Mouse (Mus musculus) myocyte (in vitro differentiated cells): ENCODE data around the gene Zfp868.
"Not testable (repeated sequence)": the region's sequence is repeated elsewhere in the genome, so short reads cannot be mapped to it uniquely, and the experiment has no call there.

Experiments
- CEBPB ChIP-seq: IDR thresholded peaks from 2 replicates; pipeline ENCODE4 v1.6.1; 2011; ENCODE audit warnings: mild to moderate bottlenecking, moderate library complexity; ENCODE audit not compliant: poor library complexity, insufficient read depth, severe bottlenecking
- E2F4 ChIP-seq: IDR thresholded peaks from one replicate; pipeline ENCODE4 v1.6.1; 2011; ENCODE audit warnings: mild to moderate bottlenecking, control low read depth, moderate library complexity; ENCODE audit not compliant: insufficient read depth
- MAX ChIP-seq: IDR thresholded peaks from one replicate; pipeline ENCODE4 v1.6.1; 2011; ENCODE audit warnings: low read depth, mild to moderate bottlenecking, control low read depth
- MYOG ChIP-seq, 3 experiments: IDR thresholded peaks; one replicate each; pipeline ENCODE4 v1.6.1; 2011; ENCODE audit warnings: control low read depth in 2 of 3, low read depth in 2 of 3, mild to moderate bottlenecking in 2 of 3; ENCODE audit not compliant: insufficient read length in 2 of 3, control insufficient read depth in 1 of 3, insufficient read depth in 1 of 3
- POLR2A ChIP-seq: IDR thresholded peaks from one replicate; pipeline ENCODE4 v1.6.1; 2011; ENCODE audit warnings: low read depth, mild to moderate bottlenecking, control low read depth, moderate library complexity; ENCODE audit not compliant: insufficient read length
- POLR2AphosphoS2 ChIP-seq: IDR thresholded peaks from one replicate; pipeline ENCODE4 v1.6.1; 2011; ENCODE audit warnings: low read depth, control low read depth; ENCODE audit not compliant: insufficient read length
- SRF ChIP-seq: IDR thresholded peaks from one replicate; pipeline ENCODE4 v1.6.1; 2011; ENCODE audit warnings: low read depth; ENCODE audit not compliant: control insufficient read depth, insufficient read length
- TCF12 ChIP-seq: IDR thresholded peaks from one replicate; pipeline ENCODE4 v1.6.1; 2011; ENCODE audit warnings: mild to moderate bottlenecking, control low read depth; ENCODE audit not compliant: poor library complexity, insufficient read depth, severe bottlenecking
- USF1 ChIP-seq: IDR thresholded peaks from one replicate; pipeline ENCODE4 v1.6.1; 2011; ENCODE audit warnings: low read depth, mild to moderate bottlenecking, control low read depth, moderate library complexity

GRCm38 (mm10) chr8:69584201-69584600, 41.1 kb downstream of the Zfp868 start:
- TF ChIP-seq MAX; POLR2A; MYOG (IDR thresholded peaks at IDR 0.05; ENCODE audit: control insufficient read depth in 1 of 3, insufficient read depth in 1 of 3, insufficient read length in 2 of 3, low read depth in 2 of 3); USF1; POLR2AphosphoS2; E2F4; SRF; TCF12; CEBPB: not testable (repeated sequence)
